Mouse (Mus musculus) CD8-positive naive resting alpha-beta T cell, adult 2 months (primary cell): ENCODE results near the gene Fam83c.

Experiments used
- DNase-seq, 2 experiments: peaks; one replicate each; pipeline ENCODE4 v3.0.0; 2022; ENCODE audit warnings: low read depth in 2 of 2, low spot score in 2 of 2

Gene Fam83c

GRCm38 (mm10) chr2:155798613-155799012 is 36.0 kb downstream of the Fam83c start:
- DNase-seq: no peak

GRCm38 (mm10) chr2:155794674-155795445 is 39.8 kb downstream of the Fam83c start:
- DNase-seq: no peak

GRCm38 (mm10) chr2:155792899-155793298 is 41.8 kb downstream of the Fam83c start:
- no peak for DNase-seq

- no peak for DNase-seq
Observed at GRCm38 (mm10) chr2:155787949-155788931, 46.4 kb downstream of the Fam83c start.

GRCm38 (mm10) chr2:155786905-155787304 is 47.7 kb downstream of the Fam83c start:
- DNase-seq: no peak

- no peak for DNase-seq
Observed at GRCm38 (mm10) chr2:155784534-155784933, 50.1 kb downstream of the Fam83c start.

- DNase-seq: no peak
Observed at GRCm38 (mm10) chr2:155779506-155779905, 55.1 kb downstream of the Fam83c start.

GRCm38 (mm10) chr2:155779066-155779465 is 55.6 kb downstream of the Fam83c start:
- no peak for DNase-seq

- no peak for DNase-seq
Observed at GRCm38 (mm10) chr2:155778004-155778403, 56.6 kb downstream of the Fam83c start.

- DNase-seq: no peak
Observed at GRCm38 (mm10) chr2:155777688-155777985, 57.0 kb downstream of the Fam83c start.
